Mouse (Mus musculus): ENCODE data around the gene Syne1.

GRCm38 (mm10) chr10:5423984-5424383 is 127.3 kb downstream of the Syne1 start:
- TF ChIP-seq POLR2A (IDR thresholded peaks at IDR 0.05; ENCODE audit: extremely low read depth, insufficient read depth, low read length) (no peak), CTCF (IDR thresholded peaks at IDR 0.05; ENCODE audit: low read depth, low read length) (no peak)

Measured in liver, adult 2 months (tissue).